Mouse (Mus musculus) liver, embryonic 12.5 days (tissue): ENCODE measurements around the gene Borcs8. TPM values are rescaled to one million over a fixed set of nuclear protein-coding genes. Genes with fewer than 3 reads are reported as not detected.

Source experiments
- ATAC-seq: fragments of 200-750 bp; cut with Nextera tagmentation; 2 replicates; pipeline ENCODE4 v1.8.0; 2017; ENCODE audit warnings: moderate number of reproducible peaks, mild to moderate bottlenecking, moderate library complexity
- H3K27ac ChIP-seq: fragments of 300-500 bp; sonication (generic); 2 replicates; pipeline ENCODE4 v1.5.1; 2016; ENCODE audit warnings: mild to moderate bottlenecking
- H3K27me3 ChIP-seq: fragments of 300-500 bp; sonication (generic); replicated peaks from 2 replicates; pipeline ENCODE4 v1.6.1; 2016; ENCODE audit warnings: mild to moderate bottlenecking, moderate library complexity
- H3K36me3 ChIP-seq: fragments of 300-500 bp; sonication (generic); 2 replicates; pipeline ENCODE4 v1.6.1; 2016; ENCODE audit warnings: mild to moderate bottlenecking, moderate library complexity
- H3K4me1 ChIP-seq: fragments of 300-500 bp; sonication (generic); 2 replicates; pipeline ENCODE4 v1.6.1; 2016
- H3K4me2 ChIP-seq: fragments of 300-500 bp; sonication (generic); 2 replicates; pipeline ENCODE4 v1.6.1; 2016; ENCODE audit warnings: mild to moderate bottlenecking, moderate library complexity
- H3K4me3 ChIP-seq: fragments of 300-500 bp; sonication (generic); 2 replicates; pipeline ENCODE4 v1.5.1; 2016; ENCODE audit warnings: mild to moderate bottlenecking, moderate library complexity
- H3K9ac ChIP-seq: fragments of 300-500 bp; sonication (generic); 2 replicates; pipeline ENCODE4 v1.6.1; 2016; ENCODE audit warnings: mild to moderate bottlenecking, moderate library complexity
- H3K9me3 ChIP-seq: fragments of 300-500 bp; sonication (generic); replicated peaks from 2 replicates; pipeline ENCODE4 v1.6.1; 2016; ENCODE audit warnings: mild to moderate bottlenecking, moderate library complexity
- WGBS: fragments of 180-500 bp; shearing (Covaris S2); methylation state at CpG from one replicate; pipeline ENCODE4 v1.1.7; 2016; ENCODE audit not compliant: insufficient replicate concordance; 5-methylcytosine and 5-hydroxymethylcytosine counted together
- polyA plus RNA-seq: library from polyadenylated mRNA; unstranded; fragments of >200 nt; fragmentation: Nextera tagmentation; extraction: Ambion mirVana; gene quantifications from 2 replicates; pipeline ENCODE4 v1.2.1, GENCODE M21; 2016

Gene Borcs8
- polyA plus RNA-seq, 1 experiment from 2014 or later = 28.8 TPM

- Histone ChIP-seq H3K4me2 (peak overlapping the region; percentile 81), H3K9me3 (no peaks in the 10 kb centered on the region), H3K36me3 (peaks cover 62% of the 10 kb centered on the region), H3K4me1 (peaks cover 48% of the 10 kb centered on the region), H3K4me3 (peak overlapping the region; percentile 84), H3K27ac (peak overlapping the region; percentile 85), H3K9ac (peak overlapping the region; percentile 78), H3K27me3 (no peaks in the 10 kb centered on the region)
- no peak for ATAC-seq
- 58% methylated on average over 4 of the region's 4 CpGs for WGBS
Measured at GRCm38 (mm10) chr8:70137890-70138289, 1.4 kb upstream of the Borcs8 start.

DNA sequence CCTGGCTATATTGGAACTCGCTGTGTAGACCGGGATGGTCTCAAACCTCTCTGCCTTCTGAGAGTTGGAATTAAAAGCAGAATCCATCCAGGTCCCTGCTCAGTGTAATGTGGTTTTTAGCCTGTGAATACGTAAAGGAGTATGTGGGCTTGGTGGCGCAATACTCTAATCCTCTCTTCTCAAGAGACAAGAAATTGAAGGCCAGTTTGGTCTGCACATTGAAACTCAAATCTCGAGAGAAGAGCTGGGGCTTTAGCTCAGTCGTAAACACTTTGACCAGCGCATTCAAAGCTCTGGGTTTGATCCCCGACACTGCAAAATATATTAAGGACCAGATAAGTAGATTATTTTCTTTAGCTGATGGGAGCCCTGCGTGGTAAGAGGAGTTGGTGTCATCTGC, 682 bp downstream of the Borcs8 start:
- Histone ChIP-seq H3K4me1 (peaks cover 27% of the 10 kb centered on the region), H3K27ac (peak overlapping the region; percentile 93), H3K36me3 (peaks cover 62% of the 10 kb centered on the region), H3K4me2 (peak overlapping the region; percentile 81), H3K27me3 (no peaks in the 10 kb centered on the region), H3K9me3 (no peaks in the 10 kb centered on the region), H3K9ac (peak overlapping the region; percentile 83), H3K4me3 (peak overlapping the region; percentile 84)
- 9% methylated on average over 9 of the region's 9 CpGs for WGBS
- ATAC-seq = no peak

DNA sequence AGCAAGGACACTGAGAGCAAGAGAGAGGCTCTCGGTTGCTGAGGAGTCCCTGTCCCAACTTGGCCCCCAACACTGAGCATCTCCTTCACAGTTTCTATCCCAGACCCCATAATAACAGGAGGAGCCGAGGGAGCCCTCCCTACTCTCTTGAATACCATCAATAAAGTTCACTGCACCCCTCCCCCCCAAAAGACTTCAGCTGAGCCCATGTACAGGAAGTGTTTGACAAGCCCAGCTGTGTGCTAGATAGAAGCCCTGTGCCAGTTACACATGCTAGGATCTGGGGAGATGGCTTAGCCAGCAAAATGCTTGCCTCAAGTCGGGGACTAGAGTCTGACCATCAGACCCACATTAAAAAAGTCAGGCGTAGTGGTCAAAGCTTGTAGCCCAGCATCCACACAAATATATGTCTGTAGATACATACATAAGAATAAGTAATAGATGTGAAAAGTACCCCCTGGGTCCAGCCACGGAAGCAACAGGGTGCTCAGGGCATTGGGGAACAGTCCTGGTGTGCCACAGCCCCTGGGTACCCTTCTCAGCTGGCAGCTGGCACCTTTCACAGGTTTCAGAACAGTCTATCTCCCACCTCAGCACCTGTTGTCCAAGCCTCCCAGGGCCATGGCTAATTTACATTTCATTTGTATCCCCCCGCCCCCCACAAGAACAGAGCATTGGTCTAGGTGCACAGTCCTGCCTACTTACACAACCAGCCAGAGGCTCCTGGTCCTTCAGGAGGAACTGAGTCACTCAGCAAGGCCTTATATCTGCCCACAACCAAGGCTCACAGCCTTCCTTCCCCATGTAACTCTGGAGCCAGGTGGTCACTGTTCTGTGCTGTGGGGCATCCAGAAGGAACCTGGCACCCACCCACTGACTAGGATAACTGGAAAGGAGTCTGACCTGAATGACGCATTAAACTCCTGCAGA, 8.6 kb downstream of the Borcs8 start:
- H3K4me3 ChIP-seq = no peak overlapping the region
- H3K9ac ChIP-seq = no peak overlapping the region
- peaks cover 22% of the 10 kb centered on the region for H3K4me1 ChIP-seq
- WGBS = 67% methylated on average over 7 of the region's 7 CpGs
- H3K9me3 ChIP-seq = no peaks in the 10 kb centered on the region
- no peak for ATAC-seq
- H3K36me3 ChIP-seq = peaks cover 44% of the 10 kb centered on the region
- no peak overlapping the region for H3K4me2 ChIP-seq
- H3K27ac ChIP-seq = no peak overlapping the region
- peaks cover 15% of the 10 kb centered on the region for H3K27me3 ChIP-seq

- Histone ChIP-seq H3K27me3 (peaks cover 30% of the 10 kb centered on the region), H3K4me3 (0 out of 2 replicates have a peak overlapping the region, but pooled peaks have one; percentile 1), H3K36me3 (peaks cover 22% of the 10 kb centered on the region), H3K27ac (no peak overlapping the region), H3K9me3 (no peaks in the 10 kb centered on the region), H3K9ac (no peak overlapping the region; the same call in 1 of the 2 replicates), H3K4me1 (peaks cover 23% of the 10 kb centered on the region), H3K4me2 (peak overlapping the region; percentile 34)
- 22% methylated on average over 13 of the region's 13 CpGs for WGBS
- peak; percentile 36; the same call in 1 of the 2 replicates for ATAC-seq
Measured at GRCm38 (mm10) chr8:70150158-70150557, 10.9 kb downstream of the Borcs8 start.

GRCm38 (mm10) chr8:70152537-70153257, 13.4 kb downstream of the Borcs8 start:
- peaks cover 55% of the 10 kb centered on the region for H3K27me3 ChIP-seq
- no peak overlapping the region for H3K4me3 ChIP-seq
- peak overlapping the region; percentile 46 for H3K4me2 ChIP-seq
- peaks cover 26% of the 10 kb centered on the region for H3K4me1 ChIP-seq
- H3K27ac ChIP-seq = no peak overlapping the region
- ATAC-seq = peak; percentile 94
- no peak overlapping the region for H3K9ac ChIP-seq
- H3K36me3 ChIP-seq = no peaks in the 10 kb centered on the region
- 15% methylated on average over 22 of the region's 22 CpGs for WGBS
- no peaks in the 10 kb centered on the region for H3K9me3 ChIP-seq

DNA sequence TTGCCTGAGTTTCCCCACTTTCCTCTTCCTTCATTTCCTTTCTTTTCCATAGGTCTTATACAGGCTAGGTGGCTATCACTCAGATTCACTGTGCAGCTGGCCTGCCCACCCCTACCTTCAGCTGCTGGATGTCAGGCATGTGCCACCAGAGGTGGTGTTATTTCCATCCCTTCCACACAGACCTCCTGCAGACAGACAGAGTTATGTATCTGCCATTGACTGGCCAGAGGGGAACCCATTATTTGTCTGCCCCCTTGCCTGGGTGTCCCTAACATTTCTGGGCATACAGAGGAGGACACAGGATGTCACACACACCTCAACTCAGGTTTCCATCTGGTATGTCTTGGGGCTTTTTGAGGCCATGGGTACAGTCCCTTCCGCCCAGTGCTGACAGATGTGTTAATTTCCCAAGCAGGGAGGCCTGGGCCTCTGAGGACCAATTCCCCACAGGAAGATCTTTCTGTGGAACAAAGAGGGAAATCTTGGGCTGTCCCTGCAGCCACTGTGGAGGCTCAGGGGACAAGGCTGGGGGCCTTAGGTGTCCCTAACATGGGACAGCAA, 18.0 kb downstream of the Borcs8 start:
- peaks cover 28% of the 10 kb centered on the region for H3K4me1 ChIP-seq
- no peaks in the 10 kb centered on the region for H3K36me3 ChIP-seq
- no peaks in the 10 kb centered on the region for H3K9me3 ChIP-seq
- WGBS = 89% methylated on average over 1 of the region's 1 CpGs
- H3K4me2 ChIP-seq = no peak overlapping the region
- peaks cover 65% of the 10 kb centered on the region for H3K27me3 ChIP-seq
- ATAC-seq = no peak
- H3K4me3 ChIP-seq = no peak overlapping the region
- no peak overlapping the region for H3K9ac ChIP-seq
- H3K27ac ChIP-seq = no peak overlapping the region

DNA sequence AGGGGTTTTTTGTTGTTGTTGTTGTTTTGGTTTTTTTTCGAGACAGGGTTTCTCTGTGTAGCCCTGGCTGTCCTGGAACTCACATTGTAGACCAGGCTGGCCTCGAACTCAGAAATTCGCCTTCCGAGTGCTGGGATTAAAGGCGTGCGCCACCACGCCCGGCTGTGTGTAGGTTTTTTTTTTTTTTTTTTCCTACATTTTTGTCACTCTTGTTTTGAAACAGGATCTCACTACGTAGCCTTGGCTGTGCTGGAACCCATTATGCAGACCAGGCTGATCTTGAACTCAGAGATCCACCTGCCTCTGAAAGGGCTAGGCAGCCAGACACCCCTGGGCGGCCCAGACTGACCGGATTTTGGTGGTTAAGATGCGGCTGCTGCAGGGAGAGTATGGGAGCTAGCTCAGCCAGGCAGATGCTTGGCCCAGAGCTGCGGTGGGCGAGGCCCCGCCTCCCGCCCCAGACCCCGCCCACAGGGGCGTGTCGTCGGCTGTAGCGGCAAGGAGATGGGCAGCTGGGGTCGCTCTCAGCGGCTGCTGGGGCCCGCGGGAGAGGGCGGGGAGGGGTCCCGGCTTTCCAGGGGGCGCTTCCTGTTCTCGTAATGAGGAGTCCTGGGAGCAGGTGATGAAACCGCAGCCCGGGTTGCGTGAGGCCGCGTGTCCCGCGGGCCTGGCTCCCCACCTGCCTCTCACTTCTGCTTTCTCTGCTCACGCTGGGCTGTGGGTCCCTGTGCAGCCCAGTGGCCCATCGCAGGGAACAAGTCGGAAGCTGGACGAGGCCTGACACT, 19.0 kb downstream of the Borcs8 start:
- Histone ChIP-seq H3K27me3 (peaks cover 58% of the 10 kb centered on the region), H3K4me3 (peak overlapping the region; percentile 65), H3K36me3 (no peaks in the 10 kb centered on the region), H3K4me1 (peaks cover 21% of the 10 kb centered on the region), H3K9me3 (no peaks in the 10 kb centered on the region), H3K27ac (no peak overlapping the region), H3K4me2 (peak overlapping the region; percentile 95), H3K9ac (peak overlapping the region; percentile 63)
- ATAC-seq = peak; percentile 81
- WGBS = 10% methylated on average over 40 of the region's 40 CpGs

- no peak overlapping the region for H3K27ac ChIP-seq
- 80% methylated on average over 4 of the region's 4 CpGs for WGBS
- no peak for ATAC-seq
- no peaks in the 10 kb centered on the region for H3K9me3 ChIP-seq
- 0 out of 2 replicates have a peak overlapping the region, but pooled peaks have one; percentile 65 for H3K4me3 ChIP-seq
- no peaks in the 10 kb centered on the region for H3K36me3 ChIP-seq
- peaks cover 21% of the 10 kb centered on the region for H3K4me1 ChIP-seq
- no peak overlapping the region; the same call in 1 of the 2 replicates for H3K9ac ChIP-seq
- H3K27me3 ChIP-seq = peaks cover 63% of the 10 kb centered on the region
- H3K4me2 ChIP-seq = peak overlapping the region; percentile 95; the same call in 1 of the 2 replicates
Measured at GRCm38 (mm10) chr8:70159211-70159610, 19.9 kb downstream of the Borcs8 start.

- 39% methylated on average over 13 of the region's 13 CpGs for WGBS
- peaks cover 63% of the 10 kb centered on the region for H3K27me3 ChIP-seq
Measured at GRCm38 (mm10) chr8:70160015-70160414, 20.7 kb downstream of the Borcs8 start.

DNA sequence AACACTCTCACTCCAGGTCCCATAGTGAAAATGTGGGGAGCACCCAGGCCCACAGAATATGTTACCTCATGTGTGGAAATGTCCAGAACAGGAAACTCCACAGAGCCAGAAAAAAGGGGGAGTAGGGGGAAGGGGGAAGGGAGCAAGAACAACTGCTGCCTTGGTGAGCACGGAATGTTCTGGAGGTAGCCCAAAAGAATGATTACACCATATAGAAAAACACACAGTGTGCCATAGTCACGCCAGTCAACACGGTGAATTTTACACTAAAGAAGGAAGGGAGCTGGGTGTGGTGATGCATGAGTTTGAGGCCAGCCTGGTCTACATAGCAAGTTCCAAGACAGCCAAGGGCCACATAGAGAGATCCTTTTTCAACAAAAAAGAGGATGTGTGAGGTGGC, 24.0 kb downstream of the Borcs8 start:
- Histone ChIP-seq H3K4me1 (peaks cover 26% of the 10 kb centered on the region), H3K9me3 (no peaks in the 10 kb centered on the region), H3K27me3 (peaks cover 60% of the 10 kb centered on the region), H3K4me3 (no peak overlapping the region), H3K36me3 (no peaks in the 10 kb centered on the region), H3K4me2 (no peak overlapping the region), H3K27ac (no peak overlapping the region), H3K9ac (no peak overlapping the region)
- no peak for ATAC-seq
- WGBS = 69% methylated on average over 3 of the region's 3 CpGs

More at GRCm38 (mm10) chr8:70160015-70160414, 20.7 kb downstream of the Borcs8 start:
- H3K36me3 ChIP-seq = no peaks in the 10 kb centered on the region
- no peak for ATAC-seq
- no peak overlapping the region for H3K4me2 ChIP-seq
- H3K27ac ChIP-seq = no peak overlapping the region
- H3K9me3 ChIP-seq = no peaks in the 10 kb centered on the region
- H3K4me1 ChIP-seq = peaks cover 22% of the 10 kb centered on the region
- no peak overlapping the region for H3K9ac ChIP-seq
- no peak overlapping the region for H3K4me3 ChIP-seq

DNA sequence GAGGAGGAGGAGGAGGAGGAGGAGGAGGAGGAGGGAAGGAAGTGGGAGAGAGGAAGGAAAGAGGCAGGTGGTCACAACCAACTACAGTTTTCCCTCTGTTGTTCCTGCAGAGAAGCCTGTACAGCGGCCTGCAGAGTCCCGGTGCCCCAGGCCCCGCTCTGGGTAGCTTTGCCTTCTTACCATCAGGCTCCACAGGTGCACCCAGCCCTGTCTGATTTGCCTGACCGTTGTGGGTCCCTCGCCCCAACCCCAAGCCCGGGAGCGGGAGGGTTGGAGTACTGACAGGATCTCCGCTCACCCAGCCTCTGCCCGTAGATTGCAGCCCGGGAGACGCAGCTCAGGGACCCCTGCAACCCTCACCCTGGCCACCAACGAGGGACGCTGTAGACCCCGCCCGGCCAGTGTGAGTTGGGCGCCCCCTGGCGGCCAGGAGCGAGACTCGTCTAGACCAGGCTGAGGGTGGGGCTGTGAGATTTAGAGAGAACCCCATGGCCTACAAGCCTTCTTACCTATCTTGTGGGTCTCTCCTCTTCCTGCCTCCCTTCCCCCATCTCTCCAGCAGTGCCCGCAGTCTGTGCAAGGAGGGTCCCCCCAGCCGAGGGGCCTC, 27.3 kb downstream of the Borcs8 start:
- Histone ChIP-seq H3K4me2 (peak overlapping the region; percentile 57), H3K4me1 (peaks cover 35% of the 10 kb centered on the region), H3K4me3 (peak overlapping the region; percentile 14; the same call in 1 of the 2 replicates), H3K27ac (no peak overlapping the region), H3K36me3 (no peaks in the 10 kb centered on the region), H3K9ac (no peak overlapping the region), H3K9me3 (no peaks in the 10 kb centered on the region), H3K27me3 (peaks cover 39% of the 10 kb centered on the region)
- peak; percentile 61 for ATAC-seq
- 2% methylated on average over 21 of the region's 21 CpGs for WGBS
